ENCODE assay signal across 23 mouse cellular contexts in genomic region chr7:40856088-40856625, GRCm38 (mm10). TPM values are rescaled to one million over a fixed set of nuclear protein-coding genes. Genes with fewer than 3 reads are reported as not detected.
DNase-seq lines count a peak whose midpoint lies in the region; ATAC-seq and TF ChIP-seq lines count a peak whose summit lies in the region.
"Had no signal": no experiment of that assay in that cellular context is flagged by ENCODE, and none has a peak within 500 bp of the region (broad histone marks: within the 10 kb centered on the region; RNA-seq: fewer than 3 reads in every experiment).

No protein-coding gene starts in this region.

- H3K27me3 ChIP-seq in kidney, postnatal 0 days (ENCODE audit: insufficient read depth, low read length): no peaks in the 10 kb centered on the region
- H3K27me3 ChIP-seq in lung, embryonic 16.5 days (ENCODE audit: control insufficient read depth, insufficient read depth, low read depth, low read length): peaks cover 3% of the 10 kb centered on the region; the same call in 1 of the 2 replicates
- H3K27me3 ChIP-seq in stomach, embryonic 14.5 days (ENCODE audit: control insufficient read depth, insufficient read depth, low read length): no peaks in the 10 kb centered on the region
- H3K27me3 ChIP-seq in midbrain, embryonic 11.5 days (ENCODE audit: control insufficient read depth, insufficient read depth, low read length): no peaks in the 10 kb centered on the region
- H3K27me3 ChIP-seq: CH12.LX; embryonic facial prominence, embryonic 13.5 days; forebrain, embryonic 15.5 days; hindbrain, embryonic 15.5 days had no signal

- no peaks in the 10 kb centered on the region for H3K36me3 ChIP-seq in kidney, postnatal 0 days (ENCODE audit: insufficient read depth, low read length)
- no peaks in the 10 kb centered on the region for H3K36me3 ChIP-seq in lung, embryonic 16.5 days (ENCODE audit: control insufficient read depth, insufficient read depth, low read length)
- no peaks in the 10 kb centered on the region for H3K36me3 ChIP-seq in stomach, embryonic 14.5 days (ENCODE audit: control insufficient read depth, insufficient read depth, low read length)
- no peaks in the 10 kb centered on the region for H3K36me3 ChIP-seq in midbrain, embryonic 11.5 days (ENCODE audit: control insufficient read depth, insufficient read depth, low read length)
- H3K36me3 ChIP-seq: embryonic facial prominence, embryonic 13.5 days; forebrain, embryonic 15.5 days; hindbrain, embryonic 15.5 days; midbrain, embryonic 10.5 days had no signal

- H3K9ac ChIP-seq in kidney, postnatal 0 days (ENCODE audit: low read depth, low read length): no peak overlapping the region
- no peak overlapping the region for H3K9ac ChIP-seq in lung, embryonic 16.5 days (ENCODE audit: low read length)
- H3K9ac ChIP-seq in stomach, embryonic 14.5 days (replicated peaks; ENCODE audit: low read depth, low read length): no peak overlapping the region
- no peak overlapping the region for H3K9ac ChIP-seq in midbrain, embryonic 11.5 days (ENCODE audit: low read length)
- H3K9ac ChIP-seq: embryonic facial prominence, embryonic 13.5 days; forebrain, embryonic 15.5 days; hindbrain, embryonic 15.5 days had no signal

- no peaks in the 10 kb centered on the region for H3K4me1 ChIP-seq in kidney, postnatal 0 days (replicated peaks; ENCODE audit: insufficient read depth, low read length)
- no peaks in the 10 kb centered on the region for H3K4me1 ChIP-seq in lung, embryonic 16.5 days (replicated peaks; ENCODE audit: control insufficient read depth, insufficient read depth, low read length)
- no peaks in the 10 kb centered on the region for H3K4me1 ChIP-seq in stomach, embryonic 14.5 days (ENCODE audit: control insufficient read depth, insufficient read depth, low read length)
- H3K4me1 ChIP-seq in midbrain, embryonic 11.5 days (ENCODE audit: control insufficient read depth, insufficient read depth, low read length): no peaks in the 10 kb centered on the region
- H3K4me1 ChIP-seq: embryonic facial prominence, embryonic 13.5 days; forebrain, embryonic 15.5 days; hindbrain, embryonic 15.5 days; midbrain, embryonic 10.5 days had no signal

- TF ChIP-seq CTCF in kidney, postnatal 0 days (IDR thresholded peaks at IDR 0.05; ENCODE audit: low read depth): no peak

- no peak overlapping the region for H3K4me3 ChIP-seq in kidney, postnatal 0 days (replicated peaks; ENCODE audit: low read depth, low read length)
- H3K4me3 ChIP-seq in lung, embryonic 16.5 days (ENCODE audit: low read length): no peak overlapping the region
- no peak overlapping the region for H3K4me3 ChIP-seq in stomach, embryonic 14.5 days (ENCODE audit: low read depth, low read length)
- no peak overlapping the region for H3K4me3 ChIP-seq in midbrain, embryonic 11.5 days (ENCODE audit: low read depth, low read length)
- H3K4me3 ChIP-seq: embryonic facial prominence, embryonic 13.5 days; forebrain, embryonic 15.5 days; hindbrain, embryonic 15.5 days; midbrain, embryonic 10.5 days had no signal

- intact Hi-C loops in heart, postnatal 25 days (cut with DNase I): no loop called here

- DNase-seq in heart, adult 11 months: peak; percentile 34
- DNase-seq in heart, postnatal 25 days (ENCODE audit: low spot score): no peak
- peak; percentile 2 for DNase-seq in kidney, postnatal 0 days (ENCODE audit: low spot score)
- no peak for DNase-seq in left cerebral cortex, adult 8-10 months (ENCODE audit: low spot score in 2 of 2)
- no peak for DNase-seq in gastrocnemius, adult 18-20 months (ENCODE audit: low spot score)
- DNase-seq in midbrain, embryonic 11.5 days (ENCODE audit: low spot score, missing footprints): no peak
- DNase-seq: adrenal gland, postnatal 25 days; cerebellum, adult 11 months; cerebellum, postnatal 10 days; heart, adult 18-20 months; heart, postnatal 4 days; retina, postnatal 1 day had no signal

- no peak for ATAC-seq in kidney, postnatal 0 days (replicated peaks; ENCODE audit: low FRiP score, low read depth)
- peak; percentile 86 for ATAC-seq in lung, embryonic 16.5 days (ENCODE audit: low read depth)
- peak; percentile 83 for ATAC-seq in stomach, embryonic 14.5 days (ENCODE audit: insufficient number of reproducible peaks, insufficient read depth, low FRiP score, low read depth)
- no peak for ATAC-seq in midbrain, embryonic 11.5 days (ENCODE audit: low FRiP score)
- ATAC-seq: forebrain, embryonic 15.5 days; intestine, embryonic 16.5 days had no signal

- H3K4me2 ChIP-seq in kidney, postnatal 0 days (ENCODE audit: low read length): no peak overlapping the region
- no peak overlapping the region for H3K4me2 ChIP-seq in lung, embryonic 16.5 days (ENCODE audit: low read depth, low read length)
- H3K4me2 ChIP-seq in stomach, embryonic 14.5 days (replicated peaks; ENCODE audit: low read depth, low read length): no peak overlapping the region
- H3K4me2 ChIP-seq in midbrain, embryonic 11.5 days: no peak overlapping the region
- H3K4me2 ChIP-seq: embryonic facial prominence, embryonic 13.5 days; forebrain, embryonic 15.5 days; hindbrain, embryonic 15.5 days; liver, embryonic 11.5 days had no signal

- H3K9me3 ChIP-seq in kidney, postnatal 0 days (replicated peaks; ENCODE audit: low read length): no peaks in the 10 kb centered on the region
- H3K9me3 ChIP-seq in lung, embryonic 16.5 days (ENCODE audit: control insufficient read depth, low read length): no peaks in the 10 kb centered on the region
- H3K9me3 ChIP-seq in stomach, embryonic 14.5 days (ENCODE audit: control insufficient read depth, low read depth, low read length): no peaks in the 10 kb centered on the region
- H3K9me3 ChIP-seq in midbrain, embryonic 11.5 days (ENCODE audit: control insufficient read depth, low read length): no peaks in the 10 kb centered on the region
- H3K9me3 ChIP-seq: embryonic facial prominence, embryonic 13.5 days; forebrain, embryonic 15.5 days; hindbrain, embryonic 15.5 days; midbrain, embryonic 10.5 days had no signal

- no peak overlapping the region for H3K27ac ChIP-seq in kidney, postnatal 0 days
- no peak overlapping the region for H3K27ac ChIP-seq in lung, embryonic 16.5 days (ENCODE audit: low read length)
- no peak overlapping the region for H3K27ac ChIP-seq in stomach, embryonic 14.5 days (ENCODE audit: low read length)
- no peak overlapping the region for H3K27ac ChIP-seq in midbrain, embryonic 11.5 days (ENCODE audit: low read depth, low read length)
- H3K27ac ChIP-seq: embryonic facial prominence, embryonic 13.5 days; forebrain, embryonic 15.5 days; hindbrain, embryonic 15.5 days; macrophage; midbrain, embryonic 10.5 days had no signal

- 80% methylated on average over 7 of the region's 7 CpGs for WGBS in kidney, postnatal 0 days
- 56% methylated on average over 7 of the region's 7 CpGs for WGBS in lung, embryonic 16.5 days
- WGBS in stomach, embryonic 14.5 days: 67% methylated on average over 7 of the region's 7 CpGs
- 89% methylated on average over 7 of the region's 7 CpGs for WGBS in midbrain, embryonic 11.5 days

RNA-seq across cellular contexts. Expression of gene Vstm2b, which starts 42.0 kb away (rescaled TPM):
- not detected for total RNA-seq in heart, postnatal 25 days (2021)
- polyA plus RNA-seq in kidney, postnatal 0 days (2015; fragmentation: Nextera tagmentation; extraction: Ambion mirVana): 3.9 and 4.5 TPM in 2 replicates
- 0.41 and 0.50 TPM in 2 replicates for polyA plus RNA-seq in lung, embryonic 16.5 days (2015; fragmentation: Nextera tagmentation; extraction: Ambion mirVana)
- 1.9 and 2.4 TPM in 2 replicates for polyA plus RNA-seq in stomach, embryonic 14.5 days (2014; fragmentation: Nextera tagmentation; extraction: Ambion mirVana)
- 10 to 100 TPM; 47.9 to 49.3 (median 49.0) TPM for total RNA-seq in left cerebral cortex, adult 8-10 months (2022)
- total RNA-seq in gastrocnemius, adult 18-20 months (2021): not detected
- polyA plus RNA-seq in midbrain, embryonic 11.5 days (2014; fragmentation: Nextera tagmentation; extraction: Ambion mirVana): 11.9 and 12.5 TPM in 2 replicates
- total RNA-seq: CH12.LX, MEL had no signal
- polyA plus RNA-seq: macrophage had no signal

Comparison
In these comparisons a context has a peak if more than half of its experiments do, and no peak if none do; other contexts are left out.
1. DNase-seq: peak in heart, adult 11 months (single experiment) and kidney, postnatal 0 days (single experiment); none in heart, postnatal 25 days (single experiment), left cerebral cortex, adult 8-10 months (0 of 2), gastrocnemius, adult 18-20 months (single experiment) and midbrain, embryonic 11.5 days (single experiment).
2. ATAC-seq: peak in lung, embryonic 16.5 days (single experiment) and stomach, embryonic 14.5 days (single experiment); none in kidney, postnatal 0 days (single experiment) and midbrain, embryonic 11.5 days (single experiment).